Mouse (Mus musculus) kidney, adult 2 months (tissue): ENCODE measurements around the gene Dnajc1. TPM values are rescaled to one million over a fixed set of nuclear protein-coding genes. Genes with fewer than 3 reads are reported as not detected.

Source experiments
- DNase-seq: peaks from one replicate; pipeline ENCODE4 v3.0.0; 2021
- H3K27ac ChIP-seq: fragments of 200-500 bp; 2 replicates; pipeline ENCODE4 v1.5.1; 2012; ENCODE audit warnings: low read depth, low read length, control low read depth, inconsistent platforms; ENCODE audit not compliant: insufficient read depth
- H3K27me3 ChIP-seq: fragments of 200-500 bp; replicated peaks from 2 replicates; pipeline ENCODE4 v1.6.1; 2012; ENCODE audit warnings: mild to moderate bottlenecking, moderate library complexity, low read length, inconsistent platforms; ENCODE audit not compliant: control insufficient read depth, insufficient read depth
- H3K36me3 ChIP-seq: fragments of 200-500 bp; 2 replicates; pipeline ENCODE4 v1.6.1; 2012; ENCODE audit warnings: mild to moderate bottlenecking, moderate library complexity, low read length, inconsistent platforms; ENCODE audit not compliant: control insufficient read depth, insufficient read depth
- H3K4me1 ChIP-seq: fragments of 200-500 bp; 2 replicates; pipeline ENCODE4 v1.6.1; 2011; ENCODE audit warnings: low read length; ENCODE audit not compliant: control insufficient read depth, insufficient read depth
- H3K4me3 ChIP-seq: fragments of 200-500 bp; 2 replicates; pipeline ENCODE4 v1.5.1; 2011; ENCODE audit warnings: mild to moderate bottlenecking, low read depth, low read length, control low read depth; ENCODE audit not compliant: insufficient read depth
- CTCF ChIP-seq: fragments of 200-500 bp; conservative IDR thresholded peaks from 2 replicates; pipeline ENCODE4 v1.5.1; 2011; ENCODE audit warnings: low read depth, mild to moderate bottlenecking, control low read depth, low read length, moderate library complexity, mixed read lengths; ENCODE audit not compliant: insufficient read depth, insufficient read length
- POLR2A ChIP-seq: fragments of 200-500 bp; IDR thresholded peaks from one replicate; pipeline ENCODE4 v1.6.1; 2011; ENCODE audit warnings: low read depth, low read length, control low read depth
- WGBS: fragments of 180-500 bp; shearing (Covaris S2); methylation state at CpG from one replicate; pipeline ENCODE4 v1.1.7; 2018; 5-methylcytosine and 5-hydroxymethylcytosine counted together
- polyA plus RNA-seq: library from polyadenylated mRNA; depleted of rRNA; stranded (reverse); fragments of >200 nt; gene quantifications from 2 replicates; pipeline ENCODE4 v1.2.3, GENCODE M21; 2012

The Dnajc1 gene
- polyA plus RNA-seq, 1 experiment, result 10.8 TPM

- no peaks in the 10 kb centered on the region for H3K27me3 ChIP-seq
- TF ChIP-seq CTCF, result no peak
- no peak for TF ChIP-seq POLR2A
- H3K4me1 ChIP-seq, result no peaks in the 10 kb centered on the region
- 95% methylated on average over 3 of the region's 3 CpGs for WGBS
- DNase-seq, result no peak
- H3K27ac ChIP-seq, result no peak overlapping the region
- H3K36me3 ChIP-seq, result no peaks in the 10 kb centered on the region
- H3K4me3 ChIP-seq, result no peak overlapping the region
These were observed 91.7 kb downstream of the Dnajc1 start for GRCm38 (mm10) chr2:18300949-18301348.

- 97% methylated on average over 6 of the region's 6 CpGs for WGBS
- Histone ChIP-seq H3K36me3 (no peaks in the 10 kb centered on the region; the same call in 1 of the 2 replicates), H3K27me3 (no peaks in the 10 kb centered on the region), H3K4me1 (no peaks in the 10 kb centered on the region), H3K27ac (no peak overlapping the region), H3K4me3 (no peak overlapping the region)
- TF ChIP-seq CTCF (no peak), POLR2A (no peak)
- no peak for DNase-seq
These were observed 107.5 kb downstream of the Dnajc1 start for GRCm38 (mm10) chr2:18285175-18285574.

GRCm38 (mm10) chr2:18265736-18266135 is 126.9 kb downstream of the Dnajc1 start:
- Histone ChIP-seq H3K4me1 (no peaks in the 10 kb centered on the region; the same call in 1 of the 2 replicates), H3K27ac (no peak overlapping the region), H3K36me3 (no peaks in the 10 kb centered on the region), H3K27me3 (no peaks in the 10 kb centered on the region), H3K4me3 (no peak overlapping the region)
- 59% methylated on average over 1 of the region's 1 CpGs for WGBS
- TF ChIP-seq POLR2A, result no peak
- TF ChIP-seq CTCF, result no peak
- peak; percentile 68 for DNase-seq

DNA sequence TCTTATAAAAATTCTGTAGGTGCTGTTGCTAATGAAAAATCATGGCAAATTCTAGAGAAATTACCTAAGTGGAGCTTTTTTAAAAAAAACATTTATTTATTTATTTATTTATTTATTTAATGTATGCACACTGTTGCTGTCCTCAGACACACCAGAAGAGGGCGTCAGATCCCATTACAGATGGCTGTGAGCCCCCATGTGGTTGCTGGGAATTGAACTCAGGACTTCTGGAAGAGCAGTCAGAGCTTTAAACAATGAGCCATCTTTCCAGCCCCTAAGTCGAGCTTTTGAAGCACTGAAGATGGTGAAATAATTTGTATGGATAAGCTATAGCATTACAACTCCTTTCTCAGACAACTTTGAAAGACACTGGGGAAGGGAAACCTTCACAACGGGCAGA is 128.1 kb downstream of the Dnajc1 start:
- Histone ChIP-seq H3K4me3 (no peak overlapping the region), H3K27me3 (no peaks in the 10 kb centered on the region), H3K27ac (no peak overlapping the region), H3K4me1 (no peaks in the 10 kb centered on the region; the same call in 1 of the 2 replicates), H3K36me3 (no peaks in the 10 kb centered on the region)
- WGBS, result 82% methylated on average over 3 of the region's 3 CpGs
- no peak for DNase-seq
- no peak for TF ChIP-seq CTCF
- no peak for TF ChIP-seq POLR2A

DNA sequence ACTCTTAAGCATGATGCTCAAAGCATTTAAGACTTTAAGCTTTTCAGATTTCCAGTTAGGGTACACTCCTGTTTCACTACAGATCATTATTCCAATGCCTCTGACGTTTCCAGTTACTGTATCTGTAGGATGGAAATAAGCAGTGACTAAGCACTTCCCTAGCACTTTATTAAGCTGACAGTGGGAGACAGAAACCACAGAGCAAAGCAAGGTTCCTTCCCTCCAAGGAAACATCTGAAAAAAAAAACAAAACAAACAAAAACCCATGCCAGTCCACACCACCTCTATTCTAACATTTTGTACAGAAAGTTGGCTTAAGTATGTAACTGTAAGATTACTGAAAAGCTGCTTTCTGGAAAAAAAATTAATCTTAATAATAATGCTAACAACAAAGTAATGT is 130.3 kb downstream of the Dnajc1 start:
- no peaks in the 10 kb centered on the region for H3K27me3 ChIP-seq
- no peaks in the 10 kb centered on the region; the same call in 1 of the 2 replicates for H3K4me1 ChIP-seq
- no peak for TF ChIP-seq POLR2A
- no peak for TF ChIP-seq CTCF
- no peak for DNase-seq
- 23% methylated on average over 1 of the region's 1 CpGs for WGBS
- H3K36me3 ChIP-seq, result no peaks in the 10 kb centered on the region
- no peak overlapping the region for H3K27ac ChIP-seq
- H3K4me3 ChIP-seq, result no peak overlapping the region

DNA sequence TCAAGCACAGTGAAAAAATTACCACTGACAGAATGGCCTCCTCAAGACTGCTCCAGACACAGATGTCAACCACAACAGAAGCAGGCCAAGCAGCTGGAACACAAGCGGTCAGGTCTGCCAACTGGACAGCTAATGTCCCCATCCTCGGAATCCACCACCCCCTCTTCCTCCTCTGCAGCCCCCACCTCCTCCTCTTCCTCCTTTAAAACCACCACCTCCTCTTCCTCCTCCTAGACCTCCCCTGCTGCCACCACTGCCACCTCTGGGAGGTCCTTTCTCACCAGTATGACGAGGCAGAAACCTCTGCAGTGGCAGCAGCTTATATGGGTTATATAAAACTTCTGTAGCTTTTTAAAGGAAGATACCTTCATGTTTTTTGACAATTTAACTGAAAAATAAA is 143.4 kb downstream of the Dnajc1 start:
- Histone ChIP-seq H3K27ac (no peak overlapping the region), H3K4me1 (no peaks in the 10 kb centered on the region), H3K36me3 (no peaks in the 10 kb centered on the region), H3K27me3 (no peaks in the 10 kb centered on the region), H3K4me3 (no peak overlapping the region)
- WGBS, result 89% methylated on average over 3 of the region's 3 CpGs
- no peak for DNase-seq
- no peak for TF ChIP-seq POLR2A
- no peak for TF ChIP-seq CTCF

- no peak overlapping the region for H3K4me3 ChIP-seq
- no peak for TF ChIP-seq CTCF
- TF ChIP-seq POLR2A, result no peak
- H3K27me3 ChIP-seq, result no peaks in the 10 kb centered on the region
- 94% methylated on average over 5 of the region's 5 CpGs for WGBS
- no peaks in the 10 kb centered on the region for H3K36me3 ChIP-seq
- no peaks in the 10 kb centered on the region for H3K4me1 ChIP-seq
- H3K27ac ChIP-seq, result no peak overlapping the region
- no peak for DNase-seq
These were observed 157.1 kb downstream of the Dnajc1 start for GRCm38 (mm10) chr2:18235524-18235923.
